Mouse (Mus musculus) MEL (cell line): ENCODE data around the gene Necap2. TPM values are rescaled to one million over a fixed set of nuclear protein-coding genes. Genes with fewer than 3 reads are reported as not detected.

ENCODE experiments used
- DNase-seq: peaks from one replicate; pipeline ENCODE4 v3.0.0; 2011; ENCODE audit warnings: low read depth, low spot score
- H3K27ac ChIP-seq: 2 replicates; pipeline ENCODE4 v1.5.1; 2012; ENCODE audit warnings: low read depth, mild to moderate bottlenecking, control low read depth, low read length, moderate library complexity; ENCODE audit not compliant: control insufficient read depth
- H3K27me3 ChIP-seq, 2 experiments: fragments of 150-350 bp in 1 of 2; sonication (generic) in 1 of 2; 2 replicates each; pipeline ENCODE4 v1.6.1; 2012; ENCODE audit warnings: low read length in 2 of 2, mild to moderate bottlenecking in 2 of 2, improper control_type of control experiment in 1 of 2, moderate library complexity in 1 of 2; ENCODE audit not compliant: insufficient read depth in 2 of 2, control insufficient read depth in 1 of 2
- H3K36me3 ChIP-seq, 2 experiments: 2 replicates each; pipeline ENCODE4 v1.6.1; 2012 to 2014; ENCODE audit warnings: low read length in 2 of 2, improper control_type of control experiment in 1 of 2, inconsistent platforms in 1 of 2, mild to moderate bottlenecking in 1 of 2; ENCODE audit not compliant: insufficient read depth in 2 of 2, control insufficient read depth in 1 of 2
- H3K4me1 ChIP-seq, 2 experiments: fragments of 150-350 bp in 1 of 2; sonication (generic) in 1 of 2; 2 replicates each; pipeline ENCODE4 v1.6.1; 2012; ENCODE audit warnings: low read length in 2 of 2, improper control_type of control experiment in 1 of 2, mild to moderate bottlenecking in 1 of 2; ENCODE audit not compliant: insufficient read depth in 2 of 2, control insufficient read depth in 1 of 2
- H3K4me3 ChIP-seq, 2 experiments: fragments of 150-350 bp in 1 of 2; sonication (generic) in 1 of 2; 2 replicates each; pipeline ENCODE4 v1.5.1; 2012; ENCODE audit warnings: low read depth in 2 of 2, low read length in 2 of 2, mild to moderate bottlenecking in 2 of 2, moderate library complexity in 2 of 2, control low read depth in 1 of 2, improper control_type of control experiment in 1 of 2; ENCODE audit not compliant: control insufficient read depth in 1 of 2, insufficient read depth in 1 of 2
- H3K79me2 ChIP-seq: 2 replicates; pipeline ENCODE4 v1.6.1; 2012; ENCODE audit warnings: mild to moderate bottlenecking, low read length, moderate library complexity; ENCODE audit not compliant: control insufficient read depth, poor library complexity, insufficient read depth
- H3K9ac ChIP-seq: 2 replicates; pipeline ENCODE4 v1.6.1; 2012; ENCODE audit warnings: low read depth, mild to moderate bottlenecking, control low read depth, low read length, moderate library complexity; ENCODE audit not compliant: control insufficient read depth, poor library complexity, severe bottlenecking
- H3K9me3 ChIP-seq: fragments of 150-350 bp; sonication (generic); replicated peaks from 2 replicates; pipeline ENCODE4 v1.6.1; 2012; ENCODE audit warnings: mild to moderate bottlenecking, low read length, improper control_type of control experiment, moderate library complexity; ENCODE audit not compliant: insufficient read depth
- BHLHE40 ChIP-seq: IDR thresholded peaks from 2 replicates; pipeline ENCODE4 v1.6.1; 2012; ENCODE audit warnings: low read depth, mild to moderate bottlenecking, inconsistent platforms, low read length, improper control_type of control experiment, borderline replicate concordance
- CTCF ChIP-seq, 3 experiments: IDR thresholded peaks in 2 of 3; conservative IDR thresholded peaks in 1 of 3; 2 replicates each; pipeline ENCODE4 v1.5.1; 2011 to 2012; ENCODE audit warnings: low read length in 3 of 3, low read depth in 2 of 3, mild to moderate bottlenecking in 2 of 3, improper control_type of control experiment in 1 of 3, inconsistent platforms in 1 of 3, mixed read lengths in 1 of 3, moderate library complexity in 1 of 3; ENCODE audit not compliant: control insufficient read depth in 1 of 3, insufficient read depth in 1 of 3, poor library complexity in 1 of 3, severe bottlenecking in 1 of 3
- ELF1 ChIP-seq: IDR thresholded peaks from 2 replicates; pipeline ENCODE4 v1.6.1; 2014; ENCODE audit warnings: low read depth, mild to moderate bottlenecking, inconsistent platforms, low read length, improper control_type of control experiment, moderate library complexity
- EP300 ChIP-seq, 2 experiments: IDR thresholded peaks; 2 replicates each; pipeline ENCODE4 v1.6.1; 2011; ENCODE audit warnings: improper control_type of control experiment in 2 of 2, low read length in 2 of 2, low read depth in 1 of 2, mild to moderate bottlenecking in 1 of 2
- ETS1 ChIP-seq: IDR thresholded peaks from 2 replicates; pipeline ENCODE4 v1.6.1; 2012; ENCODE audit warnings: low read depth, mild to moderate bottlenecking, inconsistent platforms, low read length, improper control_type of control experiment, moderate library complexity
- GATA1 ChIP-seq: IDR thresholded peaks from 2 replicates; pipeline ENCODE4 v1.6.1; 2011; ENCODE audit warnings: low read depth, low read length, improper control_type of control experiment
- JUND ChIP-seq: IDR thresholded peaks from 2 replicates; pipeline ENCODE4 v1.6.1; 2011; ENCODE audit warnings: low read depth, mild to moderate bottlenecking, improper control_type of control experiment, low read length
- KAT2A ChIP-seq: conservative IDR thresholded peaks from 2 replicates; pipeline ENCODE4 v1.6.1; 2012; ENCODE audit warnings: low read depth, low read length, improper control_type of control experiment, inconsistent platforms
- MAX ChIP-seq: IDR thresholded peaks from 2 replicates; pipeline ENCODE4 v1.6.1; 2011; ENCODE audit warnings: low read length, improper control_type of control experiment
- MAZ ChIP-seq: IDR thresholded peaks from 2 replicates; pipeline ENCODE4 v1.6.1; 2012; ENCODE audit warnings: low read depth, mild to moderate bottlenecking, inconsistent platforms, low read length, improper control_type of control experiment
- MXI1 ChIP-seq: IDR thresholded peaks from 2 replicates; pipeline ENCODE4 v1.6.1; 2011; ENCODE audit warnings: mild to moderate bottlenecking, low read depth, low read length, improper control_type of control experiment
- MYB ChIP-seq: IDR thresholded peaks from 2 replicates; pipeline ENCODE4 v1.6.1; 2011; ENCODE audit warnings: mild to moderate bottlenecking, low read depth, low read length, improper control_type of control experiment
- NELFE ChIP-seq: IDR thresholded peaks from 2 replicates; pipeline ENCODE4 v1.6.1; 2011; ENCODE audit warnings: low read depth, low read length, improper control_type of control experiment
- NRF1 ChIP-seq: IDR thresholded peaks from 2 replicates; pipeline ENCODE4 v1.6.1; 2014; ENCODE audit warnings: low read depth, mild to moderate bottlenecking, inconsistent platforms, low read length, improper control_type of control experiment, moderate library complexity; ENCODE audit not compliant: poor library complexity, insufficient read depth, severe bottlenecking
- POLR2A ChIP-seq, 2 experiments: IDR thresholded peaks; 2 replicates each; pipeline ENCODE4 v1.6.1; 2011 to 2012; ENCODE audit warnings: low read length in 2 of 2, mild to moderate bottlenecking in 2 of 2, control low read depth in 1 of 2, improper control_type of control experiment in 1 of 2, low read depth in 1 of 2, moderate library complexity in 1 of 2; ENCODE audit not compliant: control insufficient read depth in 1 of 2, insufficient read depth in 1 of 2, poor library complexity in 1 of 2
- RAD21 ChIP-seq: IDR thresholded peaks from 2 replicates; pipeline ENCODE4 v1.6.1; 2011; ENCODE audit warnings: mild to moderate bottlenecking, low read depth, low read length, improper control_type of control experiment
- RCOR1 ChIP-seq: IDR thresholded peaks from 2 replicates; pipeline ENCODE4 v1.6.1; 2012; ENCODE audit warnings: low read depth, mild to moderate bottlenecking, inconsistent platforms, low read length, improper control_type of control experiment
- SMC3 ChIP-seq: IDR thresholded peaks from 2 replicates; pipeline ENCODE4 v1.6.1; 2011; ENCODE audit warnings: low read depth, low read length, improper control_type of control experiment
- TBP ChIP-seq: IDR thresholded peaks from 2 replicates; pipeline ENCODE4 v1.8.0; 2011; ENCODE audit warnings: low read depth, low read length, improper control_type of control experiment
- USF1 ChIP-seq: IDR thresholded peaks from 2 replicates; pipeline ENCODE4 v1.6.1; 2014; ENCODE audit warnings: low read depth, mild to moderate bottlenecking, inconsistent platforms, low read length, improper control_type of control experiment, moderate library complexity
- ZC3H11A ChIP-seq: IDR thresholded peaks from 2 replicates; pipeline ENCODE4 v1.6.1; 2012; ENCODE audit warnings: low read depth, mild to moderate bottlenecking, inconsistent platforms, low read length, improper control_type of control experiment
- ZKSCAN1 ChIP-seq: IDR thresholded peaks from 2 replicates; pipeline ENCODE4 v1.6.1; 2012; ENCODE audit warnings: low read depth, mild to moderate bottlenecking, inconsistent platforms, low read length, improper control_type of control experiment, moderate library complexity
- ZNF384 ChIP-seq: IDR thresholded peaks from 2 replicates; pipeline ENCODE4 v1.6.1; 2012; ENCODE audit warnings: low read depth, mild to moderate bottlenecking, inconsistent platforms, low read length, improper control_type of control experiment
- polyA plus RNA-seq, 2 experiments: library from polyadenylated mRNA; stranded (reverse) in 1 of 2; unstranded in 1 of 2; fragments of >175 nt in 1 of 2; fragments of >200 nt in 1 of 2; gene quantifications; 2 replicates each; pipeline versions ENCODE4 v1.2.1 to v1.2.4; 2012; ENCODE audit warnings: low replicate concordance in 2 of 2, low read depth in 1 of 2; ENCODE audit not compliant: insufficient read length in 2 of 2, insufficient read depth in 1 of 2, missing spikeins in 1 of 2
- total RNA-seq: library from RNA; depleted of rRNA; stranded (reverse); fragments of 300-350 nt; gene quantifications from 2 replicates; pipeline ENCODE4 v1.2.3, GENCODE M21; 2012

Gene Necap2
- total and polyA plus RNA-seq, 3 experiments = 57.4 to 75.6 TPM; not detected in 1

- H3K36me3 ChIP-seq = 0 out of 4 replicates have a peak, but pooled peaks cover 0 to 3% of the 10 kb centered on the region in 2 experiments
- no peak for TF ChIP-seq MXI1
- TF ChIP-seq USF1 = no peak
- TF ChIP-seq JUND = no peak
- TF ChIP-seq ZC3H11A = no peak
- TF ChIP-seq NELFE = no peak
- TF ChIP-seq ZNF384 = no peak
- no peak for TF ChIP-seq MAZ
- TF ChIP-seq ETS1 = no peak
- no peak for TF ChIP-seq SMC3
- TF ChIP-seq ELF1 = no peak
- TF ChIP-seq EP300 (IDR thresholded peaks at IDR 0.05; ENCODE audit: low read depth in 1 of 2, low read length in 2 of 2) = no peak
- no peak for TF ChIP-seq RCOR1
- TF ChIP-seq, all 39 proteins: peak for 0
- Histone ChIP-seq H3K9ac (no peak overlapping the region), H3K4me1 (0 out of 4 replicates have a peak, but pooled peaks cover 0 to 2% of the 10 kb centered on the region in 2 experiments), H3K27ac (no peak overlapping the region), H3K27me3 (no peaks in the 10 kb centered on the region), H3K9me3 (no peaks in the 10 kb centered on the region), H3K4me3 (no peak overlapping the region), H3K79me2 (no peaks in the 10 kb centered on the region)
- DNase-seq = no peak
Observed at GRCm38 (mm10) chr4:141058835-141059234, 19.3 kb downstream of the Necap2 start.

GRCm38 (mm10) chr4:141056970-141057369 is 21.2 kb downstream of the Necap2 start:
- Histone ChIP-seq H3K9me3 (no peaks in the 10 kb centered on the region), H3K27ac (no peak overlapping the region), H3K36me3 (0 out of 4 replicates have a peak, but pooled peaks cover 0 to 3% of the 10 kb centered on the region in 2 experiments), H3K27me3 (no peaks in the 10 kb centered on the region), H3K4me1 (0 out of 4 replicates have a peak, but pooled peaks cover 0 to 2% of the 10 kb centered on the region in 2 experiments), H3K79me2 (no peaks in the 10 kb centered on the region), H3K4me3 (no peak overlapping the region), H3K9ac (no peak overlapping the region)
- DNase-seq = no peak
- TF ChIP-seq CTCF (IDR thresholded peaks at IDR 0.05 in 2 of 3, conservative IDR thresholded peaks at IDR 0.05 in 1 of 3; ENCODE audit: control insufficient read depth in 1 of 3, insufficient read depth in 1 of 3, low read depth in 2 of 3, low read length in 3 of 3, poor library complexity in 1 of 3, severe bottlenecking in 1 of 3) = peak; percentile 17 to 23 (median 20); a peak in 3 of 6 replicates
- TF ChIP-seq KAT2A = no peak

- Histone ChIP-seq H3K36me3 (no peaks in the 10 kb centered on the region), H3K9ac (no peak overlapping the region), H3K9me3 (no peaks in the 10 kb centered on the region), H3K27me3 (no peaks in the 10 kb centered on the region), H3K27ac (no peak overlapping the region), H3K4me3 (no peak overlapping the region), H3K79me2 (no peaks in the 10 kb centered on the region), H3K4me1 (no peaks in the 10 kb centered on the region)
- DNase-seq = no peak
- TF ChIP-seq GATA1 = no peak
- no peak for TF ChIP-seq TBP
- no peak for TF ChIP-seq KAT2A
- no peak for TF ChIP-seq ELF1
- TF ChIP-seq MAX = no peak
- TF ChIP-seq JUND = no peak
- TF ChIP-seq MYB = no peak
- TF ChIP-seq POLR2A (IDR thresholded peaks at IDR 0.05; ENCODE audit: control insufficient read depth in 1 of 2, insufficient read depth in 1 of 2, low read depth in 1 of 2, low read length in 2 of 2, poor library complexity in 1 of 2) = no peak
- no peak for TF ChIP-seq ZKSCAN1
- TF ChIP-seq RAD21 = no peak
- TF ChIP-seq BHLHE40 = no peak
- TF ChIP-seq NRF1 = no peak
- TF ChIP-seq, all 39 proteins: peak for 0
Observed at GRCm38 (mm10) chr4:141053568-141054161, 24.5 kb downstream of the Necap2 start.
